Mouse (Mus musculus): ENCODE results near the gene Slc25a33. TPM values are rescaled to one million over a fixed set of nuclear protein-coding genes. Genes with fewer than 3 reads are reported as not detected.

The Slc25a33 gene
- polyA plus RNA-seq, 1 experiment, result 7.2 TPM

GRCm38 (mm10) chr4:149705298-149705697 is 68.8 kb downstream of the Slc25a33 start:
- no peak overlapping the region for H3K4me3 ChIP-seq (ENCODE audit: control insufficient read depth, insufficient read depth, low read length)
- H3K27ac ChIP-seq (ENCODE audit: control insufficient read depth, insufficient read depth, low read length), result peak overlapping the region; percentile 17; the same call in 1 of the 2 replicates

GRCm38 (mm10) chr4:149702210-149702979 is 71.7 kb downstream of the Slc25a33 start, which contains the start of gene Pik3cd:
Pik3cd (minus strand) TSS chr4:149702571.
- Histone ChIP-seq H3K4me3 (ENCODE audit: control insufficient read depth, insufficient read depth, low read length) (peak within 1 kb of the TSS; percentile 38), H3K27me3 (ENCODE audit: control insufficient read depth, insufficient read depth, low read length) (no peaks in the 10 kb centered on the region), H3K4me1 (replicated peaks; ENCODE audit: control insufficient read depth, insufficient read depth, low read length) (peaks cover 58% of the 10 kb centered on the region), H3K36me3 (ENCODE audit: control insufficient read depth, insufficient read depth, low read length) (no peaks in the 10 kb centered on the region), H3K27ac (ENCODE audit: control insufficient read depth, insufficient read depth, low read length) (peak within 1 kb of the TSS; percentile 83)
- 6% methylated on average over 19 of the region's 19 CpGs for WGBS
- peak; percentile 57 for DNase-seq
- no peak for TF ChIP-seq CTCF (IDR thresholded peaks at IDR 0.05; ENCODE audit: borderline replicate concordance, control insufficient read depth, extremely low read depth, insufficient read depth, low read length, poor library complexity)
- TF ChIP-seq POLR2A (IDR thresholded peaks at IDR 0.05; ENCODE audit: control insufficient read depth, extremely low read depth, insufficient read depth, low read length, poor library complexity), result 0 out of 2 replicates have a peak, but pooled peaks have one; percentile 27

More at GRCm38 (mm10) chr4:149705298-149705697, 68.8 kb downstream of the Slc25a33 start:
- Histone ChIP-seq H3K36me3 (ENCODE audit: control insufficient read depth, insufficient read depth, low read length) (no peaks in the 10 kb centered on the region), H3K27me3 (ENCODE audit: control insufficient read depth, insufficient read depth, low read length) (no peaks in the 10 kb centered on the region), H3K4me1 (replicated peaks; ENCODE audit: control insufficient read depth, insufficient read depth, low read length) (peaks cover 50% of the 10 kb centered on the region)
- 47% methylated on average over 7 of the region's 7 CpGs for WGBS
- TF ChIP-seq CTCF (IDR thresholded peaks at IDR 0.05; ENCODE audit: borderline replicate concordance, control insufficient read depth, extremely low read depth, insufficient read depth, low read length, poor library complexity), result no peak
- TF ChIP-seq POLR2A (IDR thresholded peaks at IDR 0.05; ENCODE audit: control insufficient read depth, extremely low read depth, insufficient read depth, low read length, poor library complexity), result no peak
- no peak for DNase-seq

GRCm38 (mm10) chr4:149701426-149702209 is 72.5 kb downstream of the Slc25a33 start:
- Histone ChIP-seq H3K27me3 (ENCODE audit: control insufficient read depth, insufficient read depth, low read length) (no peaks in the 10 kb centered on the region), H3K27ac (ENCODE audit: control insufficient read depth, insufficient read depth, low read length) (peak overlapping the region; percentile 83), H3K4me1 (replicated peaks; ENCODE audit: control insufficient read depth, insufficient read depth, low read length) (peaks cover 66% of the 10 kb centered on the region), H3K4me3 (ENCODE audit: control insufficient read depth, insufficient read depth, low read length) (peak overlapping the region; percentile 38), H3K36me3 (ENCODE audit: control insufficient read depth, insufficient read depth, low read length) (no peaks in the 10 kb centered on the region)
- TF ChIP-seq CTCF (IDR thresholded peaks at IDR 0.05; ENCODE audit: borderline replicate concordance, control insufficient read depth, extremely low read depth, insufficient read depth, low read length, poor library complexity) (no peak), POLR2A (IDR thresholded peaks at IDR 0.05; ENCODE audit: control insufficient read depth, extremely low read depth, insufficient read depth, low read length, poor library complexity) (0 out of 2 replicates have a peak, but pooled peaks have one; percentile 23)
- DNase-seq, result peak; percentile 84
- WGBS, result 32% methylated on average over 18 of the region's 18 CpGs

- H3K4me3 ChIP-seq (ENCODE audit: control insufficient read depth, insufficient read depth, low read length), result peak overlapping the region; percentile 38
- TF ChIP-seq POLR2A (IDR thresholded peaks at IDR 0.05; ENCODE audit: control insufficient read depth, extremely low read depth, insufficient read depth, low read length, poor library complexity) (no peak), CTCF (IDR thresholded peaks at IDR 0.05; ENCODE audit: borderline replicate concordance, control insufficient read depth, extremely low read depth, insufficient read depth, low read length, poor library complexity) (no peak)
- H3K4me1 ChIP-seq (replicated peaks; ENCODE audit: control insufficient read depth, insufficient read depth, low read length), result peaks cover 63% of the 10 kb centered on the region
- H3K27ac ChIP-seq (ENCODE audit: control insufficient read depth, insufficient read depth, low read length), result peak overlapping the region; percentile 59
- DNase-seq, result no peak
- H3K36me3 ChIP-seq (ENCODE audit: control insufficient read depth, insufficient read depth, low read length), result no peaks in the 10 kb centered on the region
- H3K27me3 ChIP-seq (ENCODE audit: control insufficient read depth, insufficient read depth, low read length), result no peaks in the 10 kb centered on the region
- WGBS, result 59% methylated on average over 4 of the region's 4 CpGs
These were observed 74.1 kb downstream of the Slc25a33 start for GRCm38 (mm10) chr4:149699953-149700352.

GRCm38 (mm10) chr4:149698197-149698821 is 75.8 kb downstream of the Slc25a33 start:
- DNase-seq, result peak; percentile 76
- peaks cover 52% of the 10 kb centered on the region for H3K4me1 ChIP-seq (replicated peaks; ENCODE audit: control insufficient read depth, insufficient read depth, low read length)

More at GRCm38 (mm10) chr4:149698197-149698821, 75.8 kb downstream of the Slc25a33 start:
- 0 out of 2 replicates have a peak, but pooled peaks have one; percentile 56 for TF ChIP-seq CTCF (IDR thresholded peaks at IDR 0.05; ENCODE audit: borderline replicate concordance, control insufficient read depth, extremely low read depth, insufficient read depth, low read length, poor library complexity)
- TF ChIP-seq POLR2A (IDR thresholded peaks at IDR 0.05; ENCODE audit: control insufficient read depth, extremely low read depth, insufficient read depth, low read length, poor library complexity), result peak; percentile 47
- WGBS, result under 1% methylated on average over 35 of the region's 35 CpGs
- Histone ChIP-seq H3K4me3 (ENCODE audit: control insufficient read depth, insufficient read depth, low read length) (peak overlapping the region; percentile 90), H3K27me3 (ENCODE audit: control insufficient read depth, insufficient read depth, low read length) (no peaks in the 10 kb centered on the region), H3K27ac (ENCODE audit: control insufficient read depth, insufficient read depth, low read length) (peak overlapping the region; percentile 88), H3K36me3 (ENCODE audit: control insufficient read depth, insufficient read depth, low read length) (no peaks in the 10 kb centered on the region)

All from thymus, adult 2 months (tissue).